Mouse (Mus musculus) CH12.LX (cell line): Measurements from ENCODE around the gene Gm3854. TPM values are rescaled to one million over a fixed set of nuclear protein-coding genes. Genes with fewer than 3 reads are reported as not detected.

Experiments used
- DNase-seq: peaks from one replicate; pipeline ENCODE4 v3.0.0-alpha.2; 2013; ENCODE audit errors: extremely low read depth
- H3K27ac ChIP-seq: 2 replicates; pipeline ENCODE4 v1.5.1; 2012; ENCODE audit warnings: low read depth, mild to moderate bottlenecking, control low read depth, moderate library complexity; ENCODE audit not compliant: insufficient read depth
- H3K27me3 ChIP-seq: replicated peaks from 2 replicates; pipeline ENCODE3; 2012; ENCODE audit warnings: inconsistent platforms
- H3K36me3 ChIP-seq, 2 experiments: replicated peaks in 1 of 2; 2 replicates each; pipeline versions ENCODE3 to v1.6.1; 2012; ENCODE audit warnings: inconsistent platforms in 1 of 2, low read length in 1 of 2, mild to moderate bottlenecking in 1 of 2, mixed read lengths in 1 of 2, moderate library complexity in 1 of 2; ENCODE audit not compliant: control insufficient read depth in 1 of 2, insufficient read depth in 1 of 2
- H3K4me1 ChIP-seq, 2 experiments: 2 replicates each; pipeline ENCODE4 v1.6.1; 2012; ENCODE audit warnings: inconsistent platforms in 1 of 2, moderate library complexity in 1 of 2; ENCODE audit not compliant: insufficient read depth in 2 of 2, control insufficient read depth in 1 of 2
- H3K4me2 ChIP-seq: 2 replicates; pipeline ENCODE4 v1.6.1; 2012; ENCODE audit warnings: low read depth, mild to moderate bottlenecking, control low read depth; ENCODE audit not compliant: poor library complexity, insufficient read depth, severe bottlenecking
- H3K4me3 ChIP-seq, 3 experiments: fragments of 150-350 bp in 1 of 3; sonication (generic) in 1 of 3; replicated peaks in 1 of 3; 2 replicates each; pipeline versions ENCODE3 to v1.5.1; 2011 to 2012; ENCODE audit warnings: low read depth in 2 of 3, low read length in 2 of 3, mild to moderate bottlenecking in 2 of 3, moderate library complexity in 2 of 3, control low read depth in 1 of 3, improper control_type of control experiment in 1 of 3, inconsistent platforms in 1 of 3, mixed read lengths in 1 of 3; ENCODE audit not compliant: poor library complexity in 1 of 3
- H3K79me2 ChIP-seq: replicated peaks from 2 replicates; pipeline ENCODE4 v1.6.1; 2012; ENCODE audit warnings: mild to moderate bottlenecking, moderate library complexity; ENCODE audit not compliant: control insufficient read depth, poor library complexity, insufficient read depth, severe bottlenecking; ENCODE audit errors: extremely low read depth
- H3K9ac ChIP-seq: 2 replicates; pipeline ENCODE4 v1.6.1; 2012; ENCODE audit warnings: low read depth, mild to moderate bottlenecking, control low read depth, moderate library complexity; ENCODE audit not compliant: insufficient read depth
- H3K9me3 ChIP-seq: replicated peaks from 2 replicates; pipeline ENCODE3; 2012; ENCODE audit warnings: low read length, inconsistent platforms, mixed read lengths
- BHLHE40 ChIP-seq: IDR thresholded peaks from 2 replicates; pipeline ENCODE4 v1.6.1; 2011; ENCODE audit warnings: mild to moderate bottlenecking, low read depth, low read length, improper control_type of control experiment
- CHD1 ChIP-seq: IDR thresholded peaks from 2 replicates; pipeline ENCODE4 v1.6.1; 2012; ENCODE audit warnings: low read depth, low read length, improper control_type of control experiment, inconsistent platforms
- CTCF ChIP-seq, 2 experiments: IDR thresholded peaks in 1 of 2; conservative IDR thresholded peaks in 1 of 2; 2 replicates each; pipeline ENCODE4 v1.5.1; 2011 to 2012; ENCODE audit warnings: low read depth in 2 of 2, low read length in 2 of 2, improper control_type of control experiment in 1 of 2, inconsistent platforms in 1 of 2, mild to moderate bottlenecking in 1 of 2, moderate library complexity in 1 of 2
- EP300 ChIP-seq: IDR thresholded peaks from 2 replicates; pipeline ENCODE4 v1.6.1; 2011; ENCODE audit warnings: low read length, improper control_type of control experiment
- GABPA ChIP-seq: IDR thresholded peaks from 2 replicates; pipeline ENCODE4 v1.6.1; 2012; ENCODE audit warnings: low read depth, low read length, improper control_type of control experiment, inconsistent platforms; ENCODE audit not compliant: insufficient replicate concordance
- IRF4 ChIP-seq: IDR thresholded peaks from 2 replicates; pipeline ENCODE4 v1.6.1; 2014; ENCODE audit warnings: low read depth, mild to moderate bottlenecking, inconsistent platforms, low read length, improper control_type of control experiment
- JUN ChIP-seq: IDR thresholded peaks from 2 replicates; pipeline ENCODE4 v1.6.1; 2011; ENCODE audit warnings: low read depth, mild to moderate bottlenecking, low read length, improper control_type of control experiment, moderate library complexity; ENCODE audit not compliant: insufficient read depth
- MAFK ChIP-seq: IDR thresholded peaks from 2 replicates; pipeline ENCODE4 v1.6.1; 2011; ENCODE audit warnings: low read length, improper control_type of control experiment; ENCODE audit not compliant: insufficient replicate concordance
- MAX ChIP-seq: IDR thresholded peaks from 2 replicates; pipeline ENCODE4 v1.6.1; 2011; ENCODE audit warnings: low read length, improper control_type of control experiment
- MEF2A ChIP-seq: IDR thresholded peaks from 2 replicates; pipeline ENCODE4 v1.6.1; 2014; ENCODE audit warnings: low read depth, mild to moderate bottlenecking, inconsistent platforms, low read length, improper control_type of control experiment, borderline replicate concordance
- MXI1 ChIP-seq: IDR thresholded peaks from 2 replicates; pipeline ENCODE4 v1.6.1; 2011; ENCODE audit warnings: mild to moderate bottlenecking, low read depth, low read length, improper control_type of control experiment
- MYC ChIP-seq: IDR thresholded peaks from 2 replicates; pipeline ENCODE4 v1.6.1; 2011; ENCODE audit warnings: low read depth, mild to moderate bottlenecking, improper control_type of control experiment, low read length
- NELFE ChIP-seq: IDR thresholded peaks from 2 replicates; pipeline ENCODE4 v1.6.1; 2011; ENCODE audit warnings: low read depth, low read length, improper control_type of control experiment
- NRF1 ChIP-seq: IDR thresholded peaks from 2 replicates; pipeline ENCODE4 v1.6.1; 2014; ENCODE audit warnings: low read depth, mild to moderate bottlenecking, inconsistent platforms, low read length, improper control_type of control experiment, moderate library complexity
- PAX5 ChIP-seq: IDR thresholded peaks from 2 replicates; pipeline ENCODE4 v1.6.1; 2012; ENCODE audit warnings: low read length, inconsistent platforms, mixed read lengths
- POLR2A ChIP-seq: IDR thresholded peaks from 2 replicates; pipeline ENCODE4 v1.6.1; 2011; ENCODE audit warnings: low read depth, mild to moderate bottlenecking, improper control_type of control experiment, low read length
- POLR2AphosphoS2 ChIP-seq: IDR thresholded peaks from 2 replicates; pipeline ENCODE4 v1.6.1; 2011; ENCODE audit warnings: low read depth, low read length, improper control_type of control experiment
- RAD21 ChIP-seq: IDR thresholded peaks from 2 replicates; pipeline ENCODE4 v1.6.1; 2011; ENCODE audit warnings: low read depth, mild to moderate bottlenecking, low read length, improper control_type of control experiment, moderate library complexity
- RCOR1 ChIP-seq: conservative IDR thresholded peaks from 2 replicates; pipeline ENCODE4 v1.6.1; 2012; ENCODE audit warnings: low read depth, mild to moderate bottlenecking, inconsistent platforms, low read length, improper control_type of control experiment
- SMC3 ChIP-seq: IDR thresholded peaks from 2 replicates; pipeline ENCODE4 v1.6.1; 2011; ENCODE audit warnings: low read depth, low read length, improper control_type of control experiment
- TBP ChIP-seq: conservative IDR thresholded peaks from 2 replicates; pipeline ENCODE4 v1.6.1; 2011; ENCODE audit warnings: low read depth, low read length, improper control_type of control experiment
- TCF12 ChIP-seq: IDR thresholded peaks from 2 replicates; pipeline ENCODE4 v1.6.1; 2014; ENCODE audit warnings: low read depth, mild to moderate bottlenecking, inconsistent platforms, low read length, improper control_type of control experiment
- UBTF ChIP-seq: IDR thresholded peaks from 2 replicates; pipeline ENCODE4 v1.6.1; 2012; ENCODE audit warnings: low read depth, mild to moderate bottlenecking, inconsistent platforms, low read length, improper control_type of control experiment, moderate library complexity
- USF2 ChIP-seq: conservative IDR thresholded peaks from 2 replicates; pipeline ENCODE4 v1.6.1; 2011; ENCODE audit warnings: low read depth, low read length, improper control_type of control experiment
- ZC3H11A ChIP-seq: IDR thresholded peaks from 2 replicates; pipeline ENCODE4 v1.6.1; 2012; ENCODE audit warnings: low read depth, mild to moderate bottlenecking, inconsistent platforms, low read length, improper control_type of control experiment
- ZKSCAN1 ChIP-seq: IDR thresholded peaks from 2 replicates; pipeline ENCODE4 v1.6.1; 2012; ENCODE audit warnings: low read depth, inconsistent platforms, low read length, improper control_type of control experiment, borderline replicate concordance
- ZMIZ1 ChIP-seq: IDR thresholded peaks from 2 replicates; pipeline ENCODE4 v1.6.1; 2012; ENCODE audit warnings: low read depth, mild to moderate bottlenecking, inconsistent platforms, low read length, improper control_type of control experiment
- dilution Hi-C: fragments of 300-500 bp; cut with MboI; formaldehyde crosslinking; loops from 2 replicates; pipeline ENCODE4 v1.14.3; 2020; ENCODE audit warnings: low sequenced_read_pairs; ENCODE audit not compliant: extremely low pct_unique_long_range_greater_than_20kb, extremely low pct_ligation_motif_present
- in situ Hi-C: fragments of 300-500 bp; cut with MboI; formaldehyde crosslinking; loops from 3 replicates; pipeline ENCODE4 v1.14.3; 2019; ENCODE audit warnings: low sequenced_read_pairs, low pct_ligation_motif_present, low pct_unique_long_range_greater_than_20kb, mixed read lengths
- polyA plus RNA-seq: library from polyadenylated mRNA; unstranded; fragments of >175 nt; gene quantifications from 2 replicates; pipeline ENCODE4 v1.2.1, GENCODE M21; 2012; ENCODE audit warnings: low read depth; ENCODE audit not compliant: insufficient read length
- total RNA-seq, 2 experiments: library from RNA; depleted of rRNA; stranded (reverse); fragments of 300-350 nt in 1 of 2; fragments of >200 nt in 1 of 2; gene quantifications; 2 replicates each; pipeline ENCODE4 v1.2.3; 2012 to 2014

Gm3854 gene
- total and polyA plus RNA-seq, 3 experiments, result not detected

DNA sequence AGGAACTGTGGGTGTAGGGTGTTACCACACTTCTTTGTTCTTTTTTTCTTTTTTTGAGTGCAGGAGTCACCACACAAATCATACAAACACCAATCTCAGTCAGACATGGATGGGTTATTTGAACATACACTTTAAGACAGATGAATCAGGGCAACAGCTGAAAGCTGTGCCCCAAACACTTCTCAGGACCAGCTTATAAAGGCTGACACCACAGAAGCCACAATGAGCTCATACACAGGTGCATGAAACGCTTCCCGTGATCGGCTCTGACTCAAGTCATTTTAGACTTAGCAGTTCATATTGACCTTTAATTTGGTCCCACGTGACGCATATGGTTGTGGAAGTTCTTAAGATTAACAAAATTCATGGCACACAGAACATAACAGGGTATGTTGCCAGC is 3.7 kb upstream of the Gm3854 start:
- peaks cover 30% of the 10 kb centered on the region for H3K27me3 ChIP-seq
- no peak for TF ChIP-seq ZMIZ1
- no peak for TF ChIP-seq IRF4
- no peak for DNase-seq
- H3K4me3 ChIP-seq, result no peak overlapping the region
- no peak overlapping the region for H3K27ac ChIP-seq
- no peak overlapping the region for H3K4me2 ChIP-seq
- H3K36me3 ChIP-seq, result no peaks in the 10 kb centered on the region
- H3K9ac ChIP-seq, result no peak overlapping the region
- peaks cover 6% of the 10 kb centered on the region for H3K9me3 ChIP-seq
- no peaks in the 10 kb centered on the region for H3K79me2 ChIP-seq
- H3K4me1 ChIP-seq, result no peaks in the 10 kb centered on the region
- dilution Hi-C loops (no loop called here), in situ Hi-C loops (no loop called here)

GRCm38 (mm10) chr7:6344124-6344523 is 565 bp downstream of the Gm3854 start:
- dilution Hi-C loops, result no loop called here
- Histone ChIP-seq H3K27ac (no peak overlapping the region), H3K36me3 (no peaks in the 10 kb centered on the region), H3K9me3 (peaks cover 6% of the 10 kb centered on the region), H3K27me3 (peaks cover 20% of the 10 kb centered on the region), H3K4me2 (no peak overlapping the region), H3K4me3 (no peak overlapping the region), H3K79me2 (no peaks in the 10 kb centered on the region), H3K9ac (no peak overlapping the region), H3K4me1 (no peaks in the 10 kb centered on the region)
- TF ChIP-seq POLR2A, result no peak
- TF ChIP-seq MYC, result no peak
- no peak for TF ChIP-seq TCF12
- no peak for TF ChIP-seq NRF1
- no peak for TF ChIP-seq MAX
- TF ChIP-seq IRF4, result no peak
- no peak for TF ChIP-seq TBP
- TF ChIP-seq JUN, result no peak
- no peak for TF ChIP-seq ZKSCAN1
- TF ChIP-seq CTCF (conservative IDR thresholded peaks at IDR 0.05 in 1 of 2, IDR thresholded peaks at IDR 0.05 in 1 of 2; ENCODE audit: low read depth in 2 of 2, low read length in 2 of 2), result no peak
- TF ChIP-seq MXI1, result no peak
- no peak for TF ChIP-seq RAD21
- no peak for DNase-seq
- in situ Hi-C loops, result no loop called here

- Histone ChIP-seq H3K79me2 (no peaks in the 10 kb centered on the region), H3K4me1 (no peaks in the 10 kb centered on the region), H3K4me3 (no peak overlapping the region), H3K9ac (no peak overlapping the region), H3K36me3 (no peaks in the 10 kb centered on the region)
- no peak for DNase-seq
- TF ChIP-seq MAFK, result no peak
- TF ChIP-seq MYC, result no peak
- TF ChIP-seq SMC3, result no peak
- TF ChIP-seq TBP, result no peak
- TF ChIP-seq USF2, result no peak
- TF ChIP-seq ZKSCAN1, result no peak
- no peak for TF ChIP-seq MEF2A
- no peak for TF ChIP-seq BHLHE40
- no peak for TF ChIP-seq POLR2AphosphoS2
- TF ChIP-seq CHD1, result no peak
- TF ChIP-seq IRF4, result no peak
- no peak for TF ChIP-seq NELFE
- TF ChIP-seq ZC3H11A, result no peak
- TF ChIP-seq RCOR1, result no peak
- TF ChIP-seq ZMIZ1, result no peak
- no peak for TF ChIP-seq PAX5
- TF ChIP-seq EP300, result no peak
- no peak for TF ChIP-seq UBTF
- TF ChIP-seq POLR2A, result no peak
- TF ChIP-seq GABPA, result no peak
- TF ChIP-seq, all 38 proteins: peak for 0
- dilution Hi-C loops (no loop called here), in situ Hi-C loops (loop anchor here (25.0 kb wide), 2 partner anchors 304 to 554 kb away; no protein-coding TSS in a partner anchor)
- Histone ChIP-seq H3K9me3 (peaks cover 7% of the 10 kb centered on the region), H3K27ac (no peak overlapping the region), H3K27me3 (peaks cover 31% of the 10 kb centered on the region), H3K4me2 (no peak overlapping the region)
These were observed 14.6 kb downstream of the Gm3854 start for GRCm38 (mm10) chr7:6358121-6358520.
